Mouse (Mus musculus): Measurements from ENCODE around the gene Acvr2b. TPM values are rescaled to one million over a fixed set of nuclear protein-coding genes. Genes with fewer than 3 reads are reported as not detected.
"Not testable (repeated sequence)": the region's sequence is repeated elsewhere in the genome, so short reads cannot be mapped to it uniquely, and the experiment has no call there.

The Acvr2b gene
- polyA plus RNA-seq, 1 experiment = 6.2 TPM

DNA sequence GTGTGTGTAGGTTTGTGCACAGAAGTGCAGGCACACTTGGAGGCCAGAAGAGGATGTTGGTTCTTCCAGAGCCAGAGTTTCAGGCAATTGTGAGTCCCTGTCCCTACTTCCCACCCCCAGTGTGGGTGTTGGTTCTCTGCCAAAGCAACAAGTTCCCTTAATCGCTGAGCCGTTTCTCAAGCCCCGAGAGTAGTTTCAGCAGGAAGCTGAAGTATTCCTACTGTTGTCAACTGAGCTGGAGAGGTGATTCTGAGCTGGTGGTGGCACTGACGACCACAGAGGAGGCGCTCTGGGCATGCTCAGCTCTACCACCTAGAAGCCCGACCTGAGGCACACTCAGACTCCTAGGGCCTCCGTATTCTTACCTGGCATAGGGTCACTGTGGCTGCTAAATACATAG lies 36.6 kb upstream of the Acvr2b start, which contains the start of gene Slc22a14:
TSS of gene Slc22a14 (minus strand) at position 270 of the 400 bp plus-strand sequence.
- H3K36me3 ChIP-seq (ENCODE audit: control insufficient read depth, insufficient read depth, low read length) = peaks cover 2% of the 10 kb centered on the region; the same call in 1 of the 2 replicates
- H3K4me3 ChIP-seq (ENCODE audit: insufficient read depth, low read depth, low read length) = no peak within 1 kb of the TSS
- TF ChIP-seq CTCF (conservative IDR thresholded peaks at IDR 0.05; ENCODE audit: insufficient read depth, insufficient read length, low read depth, low read length) (no peak), POLR2A (IDR thresholded peaks at IDR 0.05; ENCODE audit: low read depth, low read length) (no peak)
- peaks cover 3% of the 10 kb centered on the region; the same call in 1 of the 2 replicates for H3K4me1 ChIP-seq (ENCODE audit: control insufficient read depth, insufficient read depth, low read length)
- H3K27ac ChIP-seq (ENCODE audit: insufficient read depth, low read depth, low read length) = no peak within 1 kb of the TSS
- DNase-seq = peak; percentile 38
- 32% methylated on average over 7 of the region's 7 CpGs for WGBS
- H3K27me3 ChIP-seq (replicated peaks; ENCODE audit: control insufficient read depth, insufficient read depth, low read length) = no peaks in the 10 kb centered on the region

DNA sequence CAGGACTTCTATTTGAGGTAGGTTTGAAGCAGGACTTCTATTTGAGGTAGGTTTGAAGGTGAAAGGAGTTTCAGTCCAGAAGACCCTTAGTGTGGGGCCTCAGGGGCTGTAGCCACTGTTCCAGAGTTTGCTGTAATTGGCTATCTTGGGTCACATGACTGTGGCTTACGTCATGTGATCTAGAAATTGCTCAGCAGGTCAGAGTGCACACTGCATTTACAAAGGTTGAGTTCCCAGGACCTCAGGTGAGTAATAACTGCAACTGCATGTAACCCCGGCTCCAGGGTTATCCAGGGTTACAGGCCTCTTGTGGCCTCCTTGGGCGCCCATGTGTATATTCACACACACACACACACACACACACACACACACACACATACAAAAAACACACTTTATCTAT lies 33.6 kb upstream of the Acvr2b start:
- WGBS = 67% methylated on average over 3 of the region's 3 CpGs
- peak; percentile 77 for DNase-seq
- no peak for TF ChIP-seq CTCF (conservative IDR thresholded peaks at IDR 0.05; ENCODE audit: insufficient read depth, insufficient read length, low read depth, low read length)
- no peak for TF ChIP-seq POLR2A (IDR thresholded peaks at IDR 0.05; ENCODE audit: low read depth, low read length)
- H3K4me3 ChIP-seq (ENCODE audit: insufficient read depth, low read depth, low read length) = no peak overlapping the region
- H3K27ac ChIP-seq (ENCODE audit: insufficient read depth, low read depth, low read length) = no peak overlapping the region
- H3K4me1 ChIP-seq (ENCODE audit: control insufficient read depth, insufficient read depth, low read length) = peaks cover 3% of the 10 kb centered on the region; the same call in 1 of the 2 replicates
- H3K27me3 ChIP-seq (replicated peaks; ENCODE audit: control insufficient read depth, insufficient read depth, low read length) = no peaks in the 10 kb centered on the region
- peaks cover 2% of the 10 kb centered on the region; the same call in 1 of the 2 replicates for H3K36me3 ChIP-seq (ENCODE audit: control insufficient read depth, insufficient read depth, low read length)

DNA sequence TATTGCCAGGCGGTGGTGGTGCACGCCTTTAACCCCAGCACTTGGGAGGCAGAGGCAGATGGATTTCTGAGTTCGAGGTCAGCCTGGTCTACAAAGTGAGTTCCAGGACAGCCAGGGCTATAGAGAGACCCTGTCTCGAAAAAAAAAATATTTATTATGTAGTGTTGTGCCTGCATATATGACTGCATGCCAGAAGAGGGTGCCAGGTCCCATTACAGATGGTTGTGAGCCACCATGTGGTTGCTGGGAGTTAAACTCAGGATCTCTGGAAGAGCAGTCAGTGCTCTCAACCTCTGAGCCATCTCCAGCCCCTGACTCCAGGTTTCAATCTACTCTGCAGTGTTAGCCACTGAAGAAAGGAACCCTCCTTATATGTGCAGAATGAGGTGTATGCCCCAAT lies 31.1 kb upstream of the Acvr2b start:
- 89% methylated on average over 4 of the region's 4 CpGs for WGBS
- not testable (repeated sequence) for H3K27ac ChIP-seq (ENCODE audit: insufficient read depth, low read depth, low read length); DNase-seq; H3K4me3 ChIP-seq (ENCODE audit: insufficient read depth, low read depth, low read length); H3K4me1 ChIP-seq (ENCODE audit: control insufficient read depth, insufficient read depth, low read length); H3K27me3 ChIP-seq (replicated peaks; ENCODE audit: control insufficient read depth, insufficient read depth, low read length); H3K36me3 ChIP-seq (ENCODE audit: control insufficient read depth, insufficient read depth, low read length)
- TF ChIP-seq CTCF (conservative IDR thresholded peaks at IDR 0.05; ENCODE audit: insufficient read depth, insufficient read length, low read depth, low read length) = 0 out of 2 replicates have a peak, but pooled peaks have one; percentile 13

GRCm38 (mm10) chr9:119371251-119371650 lies 30.7 kb upstream of the Acvr2b start:
- no peak for TF ChIP-seq POLR2A (IDR thresholded peaks at IDR 0.05; ENCODE audit: low read depth, low read length)
- no peak for TF ChIP-seq CTCF (conservative IDR thresholded peaks at IDR 0.05; ENCODE audit: insufficient read depth, insufficient read length, low read depth, low read length)
- DNase-seq = no peak
- 66% methylated on average over 4 of the region's 4 CpGs for WGBS
- H3K4me1 ChIP-seq (ENCODE audit: control insufficient read depth, insufficient read depth, low read length) = peaks cover 3% of the 10 kb centered on the region; the same call in 1 of the 2 replicates
- no peak overlapping the region for H3K27ac ChIP-seq (ENCODE audit: insufficient read depth, low read depth, low read length)
- peaks cover 2% of the 10 kb centered on the region; the same call in 1 of the 2 replicates for H3K36me3 ChIP-seq (ENCODE audit: control insufficient read depth, insufficient read depth, low read length)
- H3K27me3 ChIP-seq (replicated peaks; ENCODE audit: control insufficient read depth, insufficient read depth, low read length) = no peaks in the 10 kb centered on the region
- H3K4me3 ChIP-seq (ENCODE audit: insufficient read depth, low read depth, low read length) = no peak overlapping the region

DNA sequence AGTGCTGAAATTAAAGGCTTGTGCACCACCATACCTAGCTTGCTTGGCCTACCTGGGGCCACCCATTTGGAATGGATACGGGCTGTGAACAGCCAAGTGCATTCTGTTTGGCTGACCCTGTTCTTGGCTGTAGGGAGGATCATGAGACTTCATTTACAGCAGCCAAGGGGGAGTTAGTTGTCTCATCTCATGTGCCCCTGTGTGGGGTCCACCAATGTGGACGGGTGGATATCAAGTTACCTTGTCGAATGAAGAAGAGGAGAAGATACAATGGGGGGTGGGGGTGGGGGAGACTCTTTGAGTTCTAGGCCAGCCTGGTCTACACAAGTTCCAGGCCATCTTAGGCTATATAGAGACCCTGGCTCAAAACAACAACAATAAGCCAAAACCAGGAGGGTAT lies 26.9 kb upstream of the Acvr2b start:
- 55% methylated on average over 3 of the region's 3 CpGs for WGBS
- Histone ChIP-seq H3K4me1 (ENCODE audit: control insufficient read depth, insufficient read depth, low read length) (no peaks in the 10 kb centered on the region), H3K27me3 (replicated peaks; ENCODE audit: control insufficient read depth, insufficient read depth, low read length) (no peaks in the 10 kb centered on the region), H3K36me3 (ENCODE audit: control insufficient read depth, insufficient read depth, low read length) (no peaks in the 10 kb centered on the region; the same call in 1 of the 2 replicates), H3K4me3 (ENCODE audit: insufficient read depth, low read depth, low read length) (no peak overlapping the region), H3K27ac (ENCODE audit: insufficient read depth, low read depth, low read length) (no peak overlapping the region)
- DNase-seq = no peak
- TF ChIP-seq CTCF (conservative IDR thresholded peaks at IDR 0.05; ENCODE audit: insufficient read depth, insufficient read length, low read depth, low read length) = no peak

DNA sequence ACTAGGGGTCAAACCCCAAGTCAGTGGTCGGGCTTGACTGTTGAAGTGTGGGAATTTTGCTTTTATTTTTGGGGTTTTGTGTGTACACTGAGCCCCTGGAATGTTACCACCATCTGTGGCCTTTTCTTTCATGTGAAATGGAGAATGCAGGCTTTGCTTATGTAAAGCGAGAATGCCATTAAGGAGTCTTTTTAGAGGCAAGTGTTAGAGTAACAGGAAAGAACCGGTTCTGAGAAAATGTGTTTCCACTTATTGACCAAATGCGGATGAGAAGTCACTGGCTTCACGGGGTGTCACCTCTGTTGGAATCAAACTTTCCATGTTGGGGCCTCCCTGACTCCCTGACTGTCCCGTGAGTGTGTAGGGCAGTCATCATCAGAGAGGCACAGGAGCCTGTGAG lies 26.4 kb upstream of the Acvr2b start:
- Histone ChIP-seq H3K4me3 (ENCODE audit: insufficient read depth, low read depth, low read length) (no peak overlapping the region), H3K27ac (ENCODE audit: insufficient read depth, low read depth, low read length) (no peak overlapping the region), H3K36me3 (ENCODE audit: control insufficient read depth, insufficient read depth, low read length) (no peaks in the 10 kb centered on the region; the same call in 1 of the 2 replicates), H3K4me1 (ENCODE audit: control insufficient read depth, insufficient read depth, low read length) (no peaks in the 10 kb centered on the region), H3K27me3 (replicated peaks; ENCODE audit: control insufficient read depth, insufficient read depth, low read length) (no peaks in the 10 kb centered on the region)
- WGBS = 55% methylated on average over 6 of the region's 6 CpGs
- no peak for TF ChIP-seq CTCF (conservative IDR thresholded peaks at IDR 0.05; ENCODE audit: insufficient read depth, insufficient read length, low read depth, low read length)
- no peak for TF ChIP-seq POLR2A (IDR thresholded peaks at IDR 0.05; ENCODE audit: low read depth, low read length)
- DNase-seq = no peak

DNA sequence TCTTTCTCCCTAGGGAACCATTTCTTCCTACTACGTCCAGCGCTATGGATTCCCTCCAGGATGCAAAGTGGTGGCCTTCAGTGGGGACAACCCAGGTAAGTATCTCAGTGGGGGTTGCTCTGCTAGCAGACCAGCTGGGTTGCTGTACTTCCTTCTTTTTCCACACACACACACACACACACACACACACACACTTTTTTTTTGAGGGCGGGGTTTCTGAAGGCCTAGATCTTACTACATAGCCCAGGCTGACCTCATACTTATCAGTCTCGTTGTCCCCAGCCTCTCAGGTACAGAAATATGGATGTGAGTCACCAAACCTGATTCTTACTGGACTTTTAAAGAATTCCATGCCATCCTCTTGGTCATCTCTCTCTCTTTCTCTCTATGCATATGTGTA lies 23.7 kb upstream of the Acvr2b start:
- TF ChIP-seq CTCF (conservative IDR thresholded peaks at IDR 0.05; ENCODE audit: insufficient read depth, insufficient read length, low read depth, low read length) (no peak), POLR2A (IDR thresholded peaks at IDR 0.05; ENCODE audit: low read depth, low read length) (no peak)
- DNase-seq = no peak
- H3K4me3 ChIP-seq (ENCODE audit: insufficient read depth, low read depth, low read length) = no peak overlapping the region
- H3K27ac ChIP-seq (ENCODE audit: insufficient read depth, low read depth, low read length) = no peak overlapping the region
- no peaks in the 10 kb centered on the region for H3K4me1 ChIP-seq (ENCODE audit: control insufficient read depth, insufficient read depth, low read length)
- no peaks in the 10 kb centered on the region for H3K27me3 ChIP-seq (replicated peaks; ENCODE audit: control insufficient read depth, insufficient read depth, low read length)
- H3K36me3 ChIP-seq (ENCODE audit: control insufficient read depth, insufficient read depth, low read length) = peaks cover 2% of the 10 kb centered on the region
- WGBS = 64% methylated on average over 4 of the region's 4 CpGs
